ENCODE assay signal across 13 mouse cellular contexts in genomic region chr11:77885246-77885575, GRCm38 (mm10). TPM values are rescaled to one million over a fixed set of nuclear protein-coding genes. Genes with fewer than 3 reads are reported as not detected.
DNase-seq lines count a peak whose midpoint lies in the region; ATAC-seq and TF ChIP-seq lines count a peak whose summit lies in the region.
"Had no signal": no experiment of that assay in that cellular context is flagged by ENCODE, and none has a peak within 500 bp of the region (broad histone marks: within the 10 kb centered on the region; RNA-seq: fewer than 3 reads in every experiment).

No protein-coding gene starts in this region.

- peak overlapping the region; percentile 76 for H3K27ac ChIP-seq in heart, embryonic 15.5 days
- peak overlapping the region; percentile 49 for H3K27ac ChIP-seq in hindbrain, embryonic 11.5 days (ENCODE audit: low read depth, low read length)
- no peak overlapping the region for H3K27ac ChIP-seq in midbrain, postnatal 0 days (ENCODE audit: low read depth, low read length)
- H3K27ac ChIP-seq in lung, postnatal 0 days (ENCODE audit: low read length) = no peak overlapping the region

- TF ChIP-seq CTCF in midbrain, postnatal 0 days (IDR thresholded peaks at IDR 0.05) = no peak
- no peak for TF ChIP-seq CTCF in lung, postnatal 0 days (IDR thresholded peaks at IDR 0.05)

- 0 out of 2 replicates have a peak overlapping the region, but pooled peaks have one; percentile 1 for H3K4me3 ChIP-seq in heart, embryonic 15.5 days
- H3K4me3 ChIP-seq in hindbrain, embryonic 11.5 days (ENCODE audit: low read depth, low read length) = no peak overlapping the region
- H3K4me3 ChIP-seq in midbrain, postnatal 0 days (ENCODE audit: low read depth, low read length) = no peak overlapping the region
- no peak overlapping the region for H3K4me3 ChIP-seq in lung, postnatal 0 days (ENCODE audit: low read depth, low read length)

- WGBS in heart, embryonic 15.5 days = 42% methylated on average over 8 of the region's 8 CpGs
- 20% methylated on average over 8 of the region's 8 CpGs for WGBS in hindbrain, embryonic 11.5 days
- 14% methylated on average over 8 of the region's 8 CpGs for WGBS in midbrain, postnatal 0 days
- WGBS in lung, postnatal 0 days = 59% methylated on average over 8 of the region's 8 CpGs

- no peaks in the 10 kb centered on the region for H3K27me3 ChIP-seq in heart, embryonic 15.5 days
- H3K27me3 ChIP-seq in hindbrain, embryonic 11.5 days (ENCODE audit: control insufficient read depth, insufficient read depth, low read length) = peaks cover 16% of the 10 kb centered on the region
- no peaks in the 10 kb centered on the region for H3K27me3 ChIP-seq in midbrain, postnatal 0 days (ENCODE audit: insufficient read depth, low read length)
- no peaks in the 10 kb centered on the region for H3K27me3 ChIP-seq in lung, postnatal 0 days (replicated peaks; ENCODE audit: insufficient read depth, low read length)

- H3K9ac ChIP-seq in heart, embryonic 15.5 days = peak overlapping the region; percentile 20; the same call in 1 of the 2 replicates
- no peak overlapping the region for H3K9ac ChIP-seq in hindbrain, embryonic 11.5 days (ENCODE audit: low read depth, low read length)
- no peak overlapping the region for H3K9ac ChIP-seq in midbrain, postnatal 0 days (replicated peaks; ENCODE audit: low read length, poor library complexity, severe bottlenecking)
- no peak overlapping the region for H3K9ac ChIP-seq in lung, postnatal 0 days (replicated peaks; ENCODE audit: low read depth)
- H3K9ac ChIP-seq: liver, postnatal 0 days had no signal

- H3K9me3 ChIP-seq in heart, embryonic 15.5 days (replicated peaks) = no peaks in the 10 kb centered on the region
- H3K9me3 ChIP-seq in hindbrain, embryonic 11.5 days (ENCODE audit: control insufficient read depth, low read length) = no peaks in the 10 kb centered on the region
- no peaks in the 10 kb centered on the region for H3K9me3 ChIP-seq in midbrain, postnatal 0 days (ENCODE audit: low read length)
- no peaks in the 10 kb centered on the region for H3K9me3 ChIP-seq in lung, postnatal 0 days (ENCODE audit: low read length)

- ATAC-seq in heart, embryonic 15.5 days (replicated peaks; ENCODE audit: insufficient number of reproducible peaks, insufficient read depth, low FRiP score, low read depth) = no peak
- ATAC-seq in hindbrain, embryonic 11.5 days (ENCODE audit: low FRiP score) = peak; percentile 81
- 0 out of 2 replicates have a peak, but pooled peaks have one; percentile 58 for ATAC-seq in midbrain, postnatal 0 days (ENCODE audit: low FRiP score)
- ATAC-seq in lung, postnatal 0 days = no peak
- ATAC-seq: liver, postnatal 0 days had no signal

- H3K4me2 ChIP-seq in heart, embryonic 15.5 days = peak overlapping the region; percentile 36
- no peak overlapping the region for H3K4me2 ChIP-seq in hindbrain, embryonic 11.5 days (replicated peaks; ENCODE audit: low read depth, low read length)
- H3K4me2 ChIP-seq in midbrain, postnatal 0 days (ENCODE audit: low read depth, low read length, poor library complexity, severe bottlenecking) = no peak overlapping the region
- H3K4me2 ChIP-seq in lung, postnatal 0 days (replicated peaks; ENCODE audit: low read depth, low read length) = no peak overlapping the region

- H3K4me1 ChIP-seq in heart, embryonic 15.5 days (replicated peaks) = peaks cover 39% of the 10 kb centered on the region
- H3K4me1 ChIP-seq in hindbrain, embryonic 11.5 days (replicated peaks; ENCODE audit: control insufficient read depth, insufficient read depth, low read length) = peaks cover 15% of the 10 kb centered on the region
- H3K4me1 ChIP-seq in midbrain, postnatal 0 days (ENCODE audit: insufficient read depth, low read length) = peaks cover 24% of the 10 kb centered on the region
- no peaks in the 10 kb centered on the region for H3K4me1 ChIP-seq in lung, postnatal 0 days (ENCODE audit: insufficient read depth, low read depth, low read length)

- H3K36me3 ChIP-seq in heart, embryonic 15.5 days = no peaks in the 10 kb centered on the region
- H3K36me3 ChIP-seq in hindbrain, embryonic 11.5 days (ENCODE audit: control insufficient read depth, insufficient read depth, low read length) = no peaks in the 10 kb centered on the region
- H3K36me3 ChIP-seq in midbrain, postnatal 0 days (ENCODE audit: insufficient read depth, low read length) = no peaks in the 10 kb centered on the region
- no peaks in the 10 kb centered on the region for H3K36me3 ChIP-seq in lung, postnatal 0 days (ENCODE audit: insufficient read depth, low read length)

- DNase-seq in heart, adult 8-10 months (ENCODE audit: low spot score) = no peak
- DNase-seq in embryo, embryonic 10.5 days (ENCODE audit: low spot score) = peak; percentile 75
- DNase-seq in hindbrain, embryonic 11.5 days (ENCODE audit: low spot score) = peak; percentile 79
- DNase-seq in midbrain, postnatal 0 days (ENCODE audit: low spot score) = peak; percentile 53
- no peak for DNase-seq in lung, postnatal 0 days (ENCODE audit: low spot score)
- no peak for DNase-seq in lung, postnatal 36 days
- no peak for DNase-seq in cerebellum, adult 11 months
- DNase-seq: kidney, postnatal 10 days; liver, postnatal 0 days; right cerebral cortex, postnatal 25 days had no signal

- no peak for TF ChIP-seq EP300 in lung, postnatal 0 days (IDR thresholded peaks at IDR 0.05)

RNA-seq across cellular contexts. Expression of gene Pipox, which starts 8.7 kb away (rescaled TPM):
- polyA plus RNA-seq in heart, embryonic 15.5 days (2015; fragmentation: Nextera tagmentation; extraction: Ambion mirVana) = 3.0 and 3.3 TPM in 2 replicates
- under 1 TPM; 0.43 to 0.82 (median 0.59) TPM for total RNA-seq in heart, adult 8-10 months (2022)
- polyA plus RNA-seq in hindbrain, embryonic 11.5 days (2014; fragmentation: Nextera tagmentation; extraction: Ambion mirVana) = 7.6 and 8.6 TPM in 2 replicates
- 3.4 and 3.6 TPM in 2 replicates for total RNA-seq in midbrain, postnatal 0 days (2014; rRNA removed)
- 3.8 and 5.1 TPM in 2 replicates for polyA plus RNA-seq in midbrain, postnatal 0 days (2015; fragmentation: Nextera tagmentation; extraction: Ambion mirVana)
- polyA plus RNA-seq in lung, postnatal 0 days (2015; fragmentation: Nextera tagmentation; extraction: Ambion mirVana) = 0.23 and 0.40 TPM in 2 replicates
- total RNA-seq: monocyte, adult 5-6 weeks had no signal

RNA-seq across cellular contexts. Expression of gene Sez6, which starts 45.4 kb away (rescaled TPM):
- polyA plus RNA-seq in heart, embryonic 15.5 days (2015; fragmentation: Nextera tagmentation; extraction: Ambion mirVana) = 0.05 and 0.15 TPM in 2 replicates
- total RNA-seq in heart, adult 8-10 months (2022) = under 1 TPM; 0.19 to 0.84 (median 0.52) TPM
- polyA plus RNA-seq in hindbrain, embryonic 11.5 days (2014; fragmentation: Nextera tagmentation; extraction: Ambion mirVana) = 13.3 TPM in 2 replicates
- 160 and 173 TPM in 2 replicates for total RNA-seq in midbrain, postnatal 0 days (2014; rRNA removed)
- 121 and 125 TPM in 2 replicates for polyA plus RNA-seq in midbrain, postnatal 0 days (2015; fragmentation: Nextera tagmentation; extraction: Ambion mirVana)
- 0.04 and 0.06 TPM in 2 replicates for polyA plus RNA-seq in lung, postnatal 0 days (2015; fragmentation: Nextera tagmentation; extraction: Ambion mirVana)
- total RNA-seq: granulocyte monocyte progenitor cell, adult 5-6 weeks; monocyte, adult 5-6 weeks had no signal
- polyA plus RNA-seq: liver, postnatal 0 days had no signal

Comparison
In these comparisons a context has a peak if more than half of its experiments do, and no peak if none do; other contexts are left out.
1. ATAC-seq: peak in hindbrain, embryonic 11.5 days (single experiment) and midbrain, postnatal 0 days (single experiment); none in heart, embryonic 15.5 days (single experiment) and lung, postnatal 0 days (single experiment).
2. H3K27ac ChIP-seq: peak in heart, embryonic 15.5 days (single experiment) and hindbrain, embryonic 11.5 days (single experiment); none in midbrain, postnatal 0 days (single experiment) and lung, postnatal 0 days (single experiment).
3. DNase-seq: peak in embryo, embryonic 10.5 days (single experiment), hindbrain, embryonic 11.5 days (single experiment) and midbrain, postnatal 0 days (single experiment); none in heart, adult 8-10 months (single experiment), lung, postnatal 0 days (single experiment), lung, postnatal 36 days (single experiment) and cerebellum, adult 11 months (single experiment).
4. RNA of gene Sez6, which starts 45.4 kb away (polyA plus RNA-seq): 121 to 125 TPM in midbrain, postnatal 0 days and 13.3 TPM in hindbrain, embryonic 11.5 days; 0.04 to 0.06 TPM in lung, postnatal 0 days and 0.05 to 0.15 TPM in heart, embryonic 15.5 days; every median in the first group is over 10 times any median in the second.